Mouse (Mus musculus) spleen, adult 12 weeks (tissue): ENCODE measurements around the gene Dolpp1.

Experiments used
- DNase-seq: peaks from one replicate; pipeline ENCODE4 v3.0.0; 2022; ENCODE audit warnings: low spot score

The Dolpp1 gene

DNA sequence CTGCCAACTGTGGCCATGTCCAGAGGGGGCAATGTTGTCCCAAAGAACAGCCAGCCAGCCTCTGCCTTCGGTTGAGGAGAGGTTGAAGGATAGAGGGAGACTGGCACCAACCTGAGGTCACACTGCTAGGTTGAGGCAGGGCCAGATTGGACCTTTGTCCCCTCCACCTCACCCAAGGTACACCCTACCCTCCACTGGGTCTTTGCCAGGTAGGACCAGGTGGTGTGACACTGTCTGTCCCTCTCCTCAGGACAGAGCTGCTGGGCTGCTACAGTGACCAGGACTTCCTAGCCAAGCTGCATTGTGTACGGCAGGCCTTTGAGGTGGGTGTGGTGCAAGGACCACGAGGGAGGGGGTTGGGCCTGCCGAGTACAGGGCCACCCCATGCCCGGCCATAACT is 14.3 kb upstream of the Dolpp1 start:
- no peak for DNase-seq

DNA sequence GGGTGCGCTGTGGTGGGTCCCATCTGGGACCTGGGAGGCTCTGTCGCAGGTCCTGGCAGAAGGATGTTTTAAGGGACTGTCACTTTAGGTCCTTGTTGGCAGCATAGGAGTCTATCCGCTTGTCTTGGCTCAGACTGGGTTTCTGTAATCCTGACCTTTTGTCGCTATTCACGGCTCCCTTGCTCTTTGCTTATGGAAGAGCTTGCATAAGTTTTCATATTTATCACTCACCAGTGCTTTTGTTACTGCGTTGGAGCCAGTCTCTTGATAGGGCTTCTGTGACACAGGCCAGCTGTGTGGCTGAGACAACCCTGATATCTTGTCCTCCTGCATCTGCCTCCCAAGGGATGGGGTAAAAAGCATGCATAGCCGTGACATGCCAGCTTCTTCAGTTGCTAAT is 12.7 kb upstream of the Dolpp1 start:
- no peak for DNase-seq

DNA sequence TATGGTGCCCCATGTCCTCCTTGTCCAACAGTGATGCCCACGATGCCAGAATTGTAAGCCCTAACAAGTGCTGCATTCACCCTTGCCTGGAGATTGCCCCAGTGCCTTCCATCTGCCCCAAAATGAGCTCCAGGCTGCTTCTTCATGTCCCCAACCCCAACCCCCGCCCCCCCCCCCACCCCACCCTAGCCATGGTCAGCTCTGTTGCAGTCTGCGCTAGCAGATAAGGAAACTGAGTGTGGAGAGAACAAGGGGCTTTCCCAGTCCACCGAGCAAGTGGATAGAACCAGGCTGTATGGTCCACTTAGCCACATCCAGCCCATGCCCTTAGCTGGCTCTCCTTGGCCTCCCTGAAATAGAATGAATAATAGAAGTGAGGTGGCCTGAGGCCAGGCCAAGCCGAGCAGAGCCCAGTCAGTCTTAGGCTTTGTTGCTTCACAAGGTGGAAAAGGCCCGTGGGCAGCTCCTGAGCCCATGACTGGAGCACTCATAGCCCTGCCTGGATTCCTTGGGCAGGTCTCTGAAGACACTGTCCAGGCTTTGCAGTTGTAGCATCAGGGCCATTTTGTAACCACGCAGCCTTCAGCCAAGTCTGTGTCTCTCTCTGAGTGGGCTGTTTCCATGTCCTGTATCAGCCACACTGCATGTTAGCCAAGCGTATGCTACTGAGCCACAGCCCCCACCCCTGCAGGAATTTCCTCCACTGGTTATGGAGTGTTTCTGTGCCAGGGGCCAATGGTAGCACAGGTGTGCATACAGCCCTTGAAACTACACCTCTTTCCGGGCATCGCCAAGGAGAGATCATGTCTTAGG is 11.3 kb upstream of the Dolpp1 start:
- DNase-seq = no peak

DNA sequence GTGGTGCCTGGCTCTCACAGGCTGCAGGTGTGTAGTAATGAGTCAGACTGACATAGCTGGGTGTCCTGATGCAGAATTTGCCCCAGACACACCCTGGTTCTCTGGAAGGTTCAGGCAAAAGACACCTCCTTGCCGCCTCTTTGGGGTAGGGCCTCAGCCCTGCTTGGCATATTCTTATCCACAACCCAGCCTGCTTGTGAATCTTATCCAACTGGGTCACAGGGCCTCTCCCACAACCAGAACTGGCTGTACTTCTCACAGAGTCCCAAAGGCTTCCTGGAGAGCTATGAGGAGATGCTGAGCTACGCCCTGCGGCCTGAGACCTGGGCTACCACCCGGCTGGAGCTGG is 10.7 kb upstream of the Dolpp1 start:
- peak; percentile 26 for DNase-seq

DNA sequence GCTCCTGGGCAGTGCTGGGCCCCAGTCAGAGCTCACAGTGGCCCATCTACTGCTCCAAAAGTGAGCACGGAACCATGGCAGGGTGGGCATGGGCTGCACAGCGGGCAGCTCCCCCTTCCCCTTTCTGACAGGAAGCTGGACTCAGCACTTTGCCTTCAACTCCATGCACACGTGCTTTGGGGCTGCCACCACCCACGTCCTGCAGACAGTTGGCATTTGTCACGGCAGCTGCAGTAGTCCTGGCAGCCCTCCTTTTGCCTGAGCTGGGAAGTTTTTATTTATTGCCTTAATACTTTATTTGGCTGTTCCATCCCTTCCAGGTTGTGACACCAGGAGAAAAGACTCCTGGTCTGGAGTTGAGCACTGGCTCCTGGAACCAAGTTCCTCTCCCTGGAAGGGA is 7.2 kb upstream of the Dolpp1 start:
- no peak for DNase-seq

DNA sequence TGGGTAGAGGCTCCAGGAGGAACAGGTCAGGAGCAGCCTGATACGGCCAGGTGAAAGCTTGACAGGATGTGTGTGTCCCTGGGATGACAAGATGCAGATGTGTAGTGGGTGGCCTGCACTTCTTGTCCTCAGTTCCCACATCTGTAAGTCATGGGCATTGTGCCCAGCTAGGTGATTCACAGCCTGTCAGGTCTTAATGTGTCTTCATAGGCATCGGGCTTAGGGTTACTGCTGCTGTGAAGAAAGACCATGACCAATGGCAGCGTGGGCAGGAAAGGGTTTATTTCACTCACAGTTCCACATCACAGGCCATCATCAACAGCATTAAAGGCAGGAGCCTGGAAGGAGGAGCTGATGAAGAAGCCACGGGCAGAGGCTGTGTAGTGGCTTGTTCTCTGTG is 6.5 kb upstream of the Dolpp1 start:
- DNase-seq = no peak

DNA sequence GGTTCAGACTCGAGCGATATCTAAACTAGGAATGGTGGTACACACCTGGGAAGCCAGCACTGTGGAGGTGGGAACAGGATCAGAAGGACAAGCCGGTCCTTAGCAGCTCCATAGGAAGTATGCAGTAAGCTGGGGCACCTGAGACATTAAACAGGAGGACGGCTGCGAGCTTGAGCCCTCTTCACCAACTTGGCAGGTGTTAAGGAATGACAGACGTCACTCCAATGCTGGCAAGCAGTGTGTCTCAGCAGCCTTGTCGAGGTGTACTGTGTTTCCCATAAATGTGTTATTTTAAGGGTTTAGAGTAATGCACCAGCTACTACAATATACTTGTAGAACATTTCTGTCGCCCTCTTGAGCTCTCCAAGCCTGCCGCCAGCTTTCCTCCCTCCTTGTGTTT is 5.1 kb upstream of the Dolpp1 start:
- DNase-seq = no peak

DNA sequence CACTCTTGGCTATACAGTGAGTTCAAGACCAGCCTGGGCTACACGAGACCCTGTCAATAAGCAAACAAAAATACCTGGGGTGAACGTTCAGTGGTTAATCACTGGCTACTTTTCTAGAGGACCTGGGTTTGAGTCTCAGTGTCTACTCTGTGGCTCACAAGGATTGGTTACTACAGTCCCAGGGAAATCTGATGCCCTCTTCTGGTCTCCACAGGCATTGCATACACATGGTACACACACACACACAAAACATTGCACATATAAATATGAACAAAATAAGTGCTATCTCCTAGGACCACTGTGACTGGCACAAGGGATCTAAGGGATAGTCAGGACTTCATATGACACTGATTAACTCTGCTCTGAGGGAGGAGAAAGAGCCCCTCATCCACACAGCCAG is 3.1 kb upstream of the Dolpp1 start:
- no peak for DNase-seq

DNA sequence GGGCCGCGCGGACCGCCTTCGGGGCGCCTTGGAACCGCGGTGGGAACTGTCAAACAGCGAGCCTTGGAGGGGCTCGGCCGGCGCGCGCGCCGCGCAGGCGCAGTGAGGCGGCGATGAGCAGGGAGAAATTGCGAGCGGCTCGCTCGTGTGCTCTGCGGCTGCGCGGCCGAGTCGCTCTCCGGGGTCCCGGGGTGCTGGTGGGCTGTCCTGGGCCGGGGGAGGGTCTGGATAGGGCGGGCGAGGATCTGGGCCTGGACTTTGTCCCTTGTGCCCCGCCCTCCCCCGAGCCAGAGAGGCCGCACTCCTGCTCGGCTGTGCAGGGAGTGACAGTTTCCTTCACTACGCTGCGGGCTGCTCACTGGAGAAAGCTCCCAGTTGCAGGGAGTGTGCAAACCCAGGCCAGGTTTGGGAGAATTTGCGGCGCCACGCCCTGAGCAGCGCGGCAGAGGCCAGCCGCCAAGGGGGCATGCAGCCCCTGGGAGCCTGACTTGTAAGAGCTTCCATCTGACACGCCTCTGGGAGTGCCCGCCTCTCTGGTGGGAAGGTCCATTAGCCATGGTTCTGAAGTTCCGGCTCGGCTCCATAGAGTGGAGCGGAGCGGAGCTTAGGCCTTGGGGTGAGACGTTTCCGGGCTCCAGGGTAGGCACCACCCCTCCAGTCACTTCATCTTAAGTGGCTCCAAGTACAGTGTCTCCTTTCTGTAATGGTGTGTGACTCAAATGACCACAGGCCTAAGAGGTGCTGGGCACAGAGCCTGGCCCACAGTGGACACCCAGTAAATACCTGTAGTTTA is 719 bp downstream of the Dolpp1 start:
- DNase-seq = peak; percentile 35

DNA sequence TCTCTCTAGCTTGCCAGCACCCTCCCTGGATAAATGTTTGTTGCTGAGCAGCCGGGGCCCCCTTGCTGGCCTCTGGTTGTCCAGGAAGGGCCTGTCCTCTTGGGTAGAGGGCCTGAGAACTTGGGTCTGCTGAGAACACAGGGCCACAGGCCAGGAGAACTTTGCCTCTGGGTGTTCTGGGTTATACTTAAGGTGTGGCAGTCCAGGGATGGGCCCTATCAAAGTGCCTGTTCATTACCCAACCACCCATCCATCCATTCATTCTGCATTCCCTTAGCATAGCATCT is 1.3 kb downstream of the Dolpp1 start:
- DNase-seq = no peak

DNA sequence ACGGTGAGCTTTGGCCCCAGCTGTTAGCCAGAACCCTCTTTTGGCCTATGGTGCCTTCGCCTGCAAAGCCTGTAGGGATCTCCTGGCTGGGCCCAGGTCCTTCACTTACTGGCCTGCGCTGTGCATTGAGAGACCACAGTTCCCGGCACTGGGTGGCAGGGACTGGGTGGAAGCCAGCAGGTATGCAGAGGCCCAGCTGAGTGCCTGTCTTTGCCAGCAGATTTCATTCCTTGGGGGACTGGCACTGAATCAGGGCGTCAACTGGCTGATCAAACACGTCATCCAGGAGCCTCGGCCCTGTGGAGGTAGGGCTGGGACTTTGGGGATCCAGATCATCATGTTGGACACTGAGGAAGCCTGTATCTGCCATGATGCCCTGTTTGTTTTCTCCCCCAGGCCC is 3.7 kb downstream of the Dolpp1 start:
- DNase-seq = no peak

DNA sequence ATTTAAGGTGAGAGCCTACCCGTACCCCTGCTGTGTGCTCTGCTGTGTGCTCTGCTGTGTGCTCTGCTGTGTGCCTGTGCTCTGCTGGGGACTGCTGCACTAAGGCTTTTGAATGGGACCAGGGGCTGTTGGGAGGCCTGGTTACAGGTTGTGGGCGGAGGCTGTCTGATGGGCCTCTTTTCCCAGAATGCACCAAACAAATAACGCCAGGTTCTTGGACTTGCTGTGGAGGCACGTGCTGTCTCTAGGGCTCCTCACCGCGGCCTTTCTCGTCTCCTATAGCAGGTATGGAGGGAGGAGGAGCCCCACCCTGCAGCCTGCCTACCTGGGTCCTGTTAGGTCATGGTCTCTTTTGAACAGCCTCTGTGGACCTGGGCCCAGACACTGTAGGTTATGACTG is 4.2 kb downstream of the Dolpp1 start:
- no peak for DNase-seq

DNA sequence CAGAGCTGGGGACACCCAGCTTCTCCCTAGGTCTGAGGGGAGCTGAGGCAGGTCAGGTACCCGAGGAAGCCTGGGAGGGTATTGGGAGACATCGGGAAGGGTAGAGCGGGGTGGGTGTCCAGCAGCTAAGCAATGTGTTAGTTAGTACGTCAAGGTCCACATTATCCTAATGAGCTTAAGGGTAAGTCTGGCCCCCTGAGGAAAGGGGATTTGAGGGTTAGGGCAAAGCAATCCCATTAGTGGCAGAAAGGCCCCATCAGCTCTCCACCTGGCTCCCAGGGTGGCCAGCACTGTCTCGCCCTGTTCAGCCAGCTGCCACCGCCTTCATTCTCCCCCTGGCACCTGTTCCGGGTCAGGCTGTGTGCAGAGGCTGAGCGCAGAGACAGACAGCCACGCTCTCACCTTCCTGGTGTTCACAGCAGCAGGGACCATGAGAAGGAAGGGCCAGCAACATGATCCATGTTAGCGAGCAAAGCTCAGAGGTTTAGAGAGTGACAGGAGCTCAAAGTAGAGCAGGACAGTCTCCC is 6.0 kb downstream of the Dolpp1 start:
- no peak for DNase-seq

DNA sequence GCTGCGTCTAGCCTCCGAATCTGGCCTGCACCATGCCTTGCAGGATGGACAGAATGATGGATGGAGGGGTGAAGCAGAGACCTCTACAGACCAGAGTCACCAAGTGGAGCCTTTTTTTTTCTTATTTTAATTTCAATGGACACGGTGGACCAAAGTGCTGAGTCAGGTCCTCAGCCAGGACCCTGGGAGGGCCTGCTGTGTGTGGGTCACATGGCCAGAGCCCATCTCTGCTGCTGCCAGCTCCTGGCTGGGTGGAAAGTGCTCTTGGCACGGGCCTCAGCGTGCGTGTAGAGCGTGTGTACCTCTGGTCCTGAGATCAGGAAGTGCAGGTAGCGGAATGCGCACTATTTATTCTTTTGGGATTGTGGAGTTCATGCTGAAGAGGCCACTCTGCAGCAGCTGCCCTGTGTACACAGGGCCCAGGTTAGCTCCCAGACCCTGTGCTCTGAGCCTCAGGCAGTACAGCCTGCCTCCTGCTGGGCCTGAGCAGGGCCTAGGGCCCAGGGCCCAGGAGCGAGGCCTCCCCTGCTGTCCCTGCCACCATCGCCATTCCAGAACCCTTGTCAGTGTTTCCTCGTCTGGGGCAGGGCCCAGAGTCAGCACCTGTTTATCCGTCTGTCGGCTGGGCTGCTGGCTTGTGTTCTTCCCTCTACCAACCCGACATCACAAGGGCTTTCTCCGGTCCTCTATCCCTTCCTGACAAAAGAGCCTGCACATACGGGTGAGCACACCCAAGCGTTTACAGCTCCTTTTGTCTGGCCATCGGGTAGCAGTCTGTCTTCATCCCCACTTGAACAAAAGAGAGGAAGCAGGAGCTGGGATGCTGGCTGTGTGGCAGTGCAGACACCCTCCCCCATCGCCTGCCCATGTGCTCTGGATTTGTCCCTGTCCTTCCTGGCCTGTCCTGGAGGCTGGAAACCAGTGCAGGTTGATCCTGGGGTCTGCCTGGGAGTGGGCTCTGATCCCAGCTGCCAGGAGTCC is 7.4 kb downstream of the Dolpp1 start:
- no peak for DNase-seq

DNA sequence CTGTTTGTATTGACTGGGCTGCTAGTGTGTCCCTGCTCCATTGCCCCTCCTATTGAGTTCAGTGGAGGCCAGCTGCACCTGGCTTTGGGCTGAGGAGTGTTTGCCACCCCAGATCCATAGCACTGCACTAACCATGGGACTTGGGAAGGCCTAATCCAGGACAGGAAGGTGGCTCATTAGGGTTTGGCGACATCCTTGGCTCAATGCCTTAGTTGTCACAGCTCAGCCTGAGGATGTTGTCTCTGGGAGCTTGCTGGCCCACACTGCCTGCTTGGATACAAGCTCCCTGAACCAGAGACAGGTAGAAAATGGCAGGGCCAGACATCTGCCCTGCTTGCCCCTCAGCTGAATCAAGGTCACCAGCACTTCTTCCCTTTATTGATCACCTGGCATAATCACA is 9.5 kb downstream of the Dolpp1 start:
- DNase-seq = no peak

DNA sequence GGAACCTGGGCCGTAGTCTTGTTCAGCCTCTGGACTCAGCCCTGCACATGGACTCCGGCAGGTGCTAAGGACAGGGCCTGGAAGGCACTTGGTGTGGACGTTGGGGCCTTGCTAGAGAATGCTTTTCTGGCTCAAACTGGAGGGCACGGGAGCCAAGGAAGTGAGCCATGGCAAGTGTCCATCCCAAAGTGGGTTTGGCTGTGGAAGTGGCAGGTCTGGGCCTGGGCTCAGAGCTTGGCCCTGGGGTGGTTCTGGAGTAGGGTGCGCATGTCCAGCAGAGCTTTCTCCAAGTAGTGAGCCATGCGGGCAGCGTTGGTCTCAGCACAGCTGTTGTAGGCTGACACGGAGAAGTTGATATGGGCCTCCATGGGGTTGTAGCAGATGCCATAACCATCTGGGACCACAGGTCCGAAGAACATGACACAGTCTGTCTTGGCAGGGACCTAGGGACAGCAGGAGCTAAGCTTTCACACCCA is 10.3 kb downstream of the Dolpp1 start:
- DNase-seq = no peak

DNA sequence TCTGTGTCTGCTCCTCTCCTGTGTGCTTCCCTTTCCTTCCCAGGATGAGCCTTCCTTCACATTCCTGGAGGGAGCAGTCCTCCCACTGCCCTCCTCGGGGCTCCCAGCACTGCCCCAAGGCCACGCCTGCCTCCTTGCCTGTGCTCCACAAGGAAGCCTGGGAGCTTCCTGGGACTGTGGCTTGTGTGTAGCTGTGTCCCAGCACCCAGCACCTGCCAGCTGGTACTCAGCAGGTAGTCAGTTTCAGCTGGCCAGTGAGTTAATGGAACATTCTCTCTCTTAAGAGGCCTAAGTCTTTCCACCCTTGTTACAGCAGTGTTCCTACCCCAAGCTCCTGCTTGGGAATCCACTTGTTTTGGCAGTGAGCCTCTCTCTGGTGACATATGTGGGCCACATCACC is 10.8 kb downstream of the Dolpp1 start:
- no peak for DNase-seq

DNA sequence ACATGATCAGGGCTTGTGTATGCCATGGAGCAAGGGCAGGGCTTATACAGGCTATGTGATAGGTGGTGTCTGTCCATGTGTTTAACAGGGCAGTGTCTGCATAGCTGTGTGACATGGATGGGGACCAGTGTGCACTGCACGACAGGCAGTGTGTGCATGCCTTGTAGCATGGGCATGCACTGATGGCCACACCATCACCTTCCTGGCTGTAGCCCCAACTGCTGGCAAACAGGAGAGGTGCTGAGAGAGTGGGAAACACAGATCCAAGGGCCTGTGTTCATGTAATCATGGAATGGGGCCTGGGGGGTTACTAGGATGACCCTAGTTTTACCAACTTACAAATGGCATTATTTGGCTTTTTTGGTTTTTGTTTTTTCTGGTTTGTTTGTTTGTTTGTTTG is 11.8 kb downstream of the Dolpp1 start:
- DNase-seq = no peak

DNA sequence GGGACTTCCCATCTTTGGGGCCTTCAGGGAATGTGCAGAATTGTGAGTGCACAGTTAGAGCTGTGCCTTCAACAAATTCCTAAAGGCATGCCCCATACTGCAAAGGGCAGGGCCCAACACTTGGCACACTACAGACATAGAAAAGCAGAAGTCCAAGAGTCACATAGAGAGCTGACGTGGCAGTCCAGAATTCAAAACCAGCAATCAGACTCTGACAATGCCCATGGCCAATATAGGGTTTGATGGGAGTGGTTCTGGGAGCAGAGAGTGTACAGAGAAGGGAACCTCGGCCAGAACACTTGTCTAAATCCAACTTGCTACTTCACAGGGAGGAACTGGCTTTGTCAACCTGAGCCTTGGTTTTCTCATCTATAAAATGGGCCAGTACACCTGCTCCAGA is 15.2 kb downstream of the Dolpp1 start:
- no peak for DNase-seq

DNA sequence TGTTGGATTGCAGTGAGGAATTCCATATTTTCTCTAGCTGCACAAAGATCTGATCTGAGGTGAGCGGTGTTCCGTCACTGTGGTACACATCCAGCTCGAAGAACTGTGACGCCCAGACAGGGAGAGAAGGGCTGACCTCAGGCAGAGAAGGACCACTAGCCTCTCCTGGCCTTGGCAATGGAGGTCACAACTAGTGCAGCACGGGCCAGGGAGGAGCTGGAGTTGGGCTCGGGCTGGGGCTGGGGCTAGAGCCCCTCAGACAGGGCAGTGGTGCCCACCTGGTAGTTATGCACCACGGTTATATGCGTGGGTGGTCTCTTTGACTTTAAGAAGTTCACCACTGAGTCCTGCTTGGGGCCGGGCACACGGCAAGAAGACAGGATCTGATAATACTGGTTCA is 15.7 kb downstream of the Dolpp1 start:
- no peak for DNase-seq

DNA sequence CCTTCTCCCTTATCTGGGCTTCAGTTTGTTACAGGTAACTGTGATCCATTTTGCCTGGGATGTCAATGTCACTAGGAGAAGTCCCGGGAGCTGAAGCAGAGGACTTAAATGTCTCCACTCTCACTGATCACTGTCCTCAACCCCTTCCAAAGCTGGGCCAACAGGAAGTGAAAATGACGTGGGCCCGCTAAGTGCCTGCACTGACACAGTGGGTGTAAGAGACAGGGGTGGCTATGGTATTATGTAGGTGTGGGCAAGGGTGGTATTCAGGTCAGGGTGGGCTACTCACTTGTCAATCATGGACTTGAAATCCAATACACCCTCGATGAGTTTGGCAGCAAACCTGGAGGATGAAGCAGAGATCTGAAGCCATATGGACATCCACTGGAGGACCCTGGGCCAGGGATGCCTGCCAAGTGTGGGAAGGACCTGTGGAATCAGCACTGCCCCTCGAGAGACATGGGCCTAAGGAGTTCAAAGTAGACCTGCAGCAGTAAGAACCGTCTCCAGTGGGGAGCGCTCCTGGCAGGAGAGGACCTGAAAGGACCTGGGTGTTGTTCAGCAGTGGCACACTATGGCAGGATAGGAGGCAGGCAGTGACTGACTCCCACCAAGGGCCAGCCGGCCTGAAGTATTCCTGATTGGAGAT is 16.5 kb downstream of the Dolpp1 start:
- DNase-seq = no peak
